Mouse (Mus musculus) monocyte, adult 5-6 weeks (primary cell): ENCODE measurements around the gene Ralgapa1. TPM values are rescaled to one million over a fixed set of nuclear protein-coding genes. Genes with fewer than 3 reads are reported as not detected.
"Not testable (repeated sequence)": the region's sequence is repeated elsewhere in the genome, so short reads cannot be mapped to it uniquely, and the experiment has no call there.

Source experiments
- ATAC-seq: fragments of 153-309, 156-312 bp; replicated peaks from 2 replicates; pipeline ENCODE4 v1.8.0; 2017; ENCODE audit warnings: mild to moderate bottlenecking; ENCODE audit not compliant: low TSS enrichment, insufficient number of reproducible peaks, severe bottlenecking, poor library complexity, low FRiP score
- total RNA-seq: library from RNA; stranded (forward); fragments of 200-1000, 200-491, 200-594 nt; gene quantifications from 3 replicates; pipeline ENCODE4 v1.2.3, GENCODE M21; 2017

Ralgapa1 gene
- total RNA-seq, 1 experiment from 2014 or later, result 27.0 TPM

DNA sequence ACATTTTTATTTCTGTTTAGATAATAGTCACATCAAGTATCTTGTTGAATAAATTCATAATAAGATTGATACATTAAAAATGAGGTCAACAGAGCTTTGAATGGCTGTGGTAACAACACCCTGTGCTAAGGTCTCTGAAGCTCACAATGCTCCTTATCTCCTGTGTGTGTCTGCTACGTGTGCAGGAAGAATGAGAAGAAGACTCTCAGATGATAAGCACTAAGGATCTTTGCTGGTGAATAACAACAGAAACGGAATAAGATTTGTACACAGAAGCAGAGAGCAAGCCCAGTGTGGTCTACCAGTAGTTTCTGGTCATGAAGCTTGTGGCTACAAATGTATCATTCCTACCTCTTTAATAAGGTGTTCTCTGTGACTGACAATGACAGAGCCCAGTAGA lies 210.2 kb downstream of the Ralgapa1 start:
- ATAC-seq, result no peak

DNA sequence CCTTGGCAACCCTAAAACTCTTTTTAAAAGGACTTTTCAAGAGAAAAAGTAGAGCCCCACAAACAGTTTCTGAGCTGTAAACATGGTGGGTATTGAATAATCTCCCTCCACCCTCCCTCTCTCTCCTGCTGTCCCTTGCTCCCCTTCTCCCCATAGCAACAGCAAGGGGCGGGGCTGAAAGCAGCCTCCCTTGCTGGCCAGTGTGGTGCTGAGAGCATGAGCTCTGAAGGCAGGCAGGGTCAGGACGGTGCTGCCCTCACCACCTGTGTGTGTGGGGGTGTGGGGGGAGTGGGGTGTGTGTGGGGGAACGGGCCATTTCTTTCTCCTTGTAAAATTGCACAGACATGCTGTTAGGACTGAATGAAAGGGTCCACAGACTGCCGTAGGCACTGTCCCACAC lies 213.1 kb downstream of the Ralgapa1 start:
- ATAC-seq, result no peak

DNA sequence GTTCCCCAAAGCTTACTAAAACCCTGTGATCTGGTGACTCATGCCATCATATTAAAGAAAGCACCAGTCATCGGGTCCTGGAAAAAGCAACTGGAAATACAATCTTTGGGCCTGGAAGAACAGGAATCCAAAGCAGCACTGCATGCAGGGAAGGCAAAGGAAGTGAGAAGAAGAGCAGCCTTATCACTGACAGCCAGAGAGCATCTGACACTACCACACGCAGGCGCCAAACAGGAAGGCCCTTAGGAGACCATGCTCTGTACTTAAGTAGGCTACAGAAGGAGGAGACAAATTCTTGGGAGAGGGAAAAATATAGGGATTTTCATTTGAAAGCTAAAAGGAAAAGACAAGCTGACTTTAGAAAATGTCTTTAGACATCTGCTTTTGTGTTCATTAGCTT lies 216.6 kb downstream of the Ralgapa1 start:
- no peak for ATAC-seq

DNA sequence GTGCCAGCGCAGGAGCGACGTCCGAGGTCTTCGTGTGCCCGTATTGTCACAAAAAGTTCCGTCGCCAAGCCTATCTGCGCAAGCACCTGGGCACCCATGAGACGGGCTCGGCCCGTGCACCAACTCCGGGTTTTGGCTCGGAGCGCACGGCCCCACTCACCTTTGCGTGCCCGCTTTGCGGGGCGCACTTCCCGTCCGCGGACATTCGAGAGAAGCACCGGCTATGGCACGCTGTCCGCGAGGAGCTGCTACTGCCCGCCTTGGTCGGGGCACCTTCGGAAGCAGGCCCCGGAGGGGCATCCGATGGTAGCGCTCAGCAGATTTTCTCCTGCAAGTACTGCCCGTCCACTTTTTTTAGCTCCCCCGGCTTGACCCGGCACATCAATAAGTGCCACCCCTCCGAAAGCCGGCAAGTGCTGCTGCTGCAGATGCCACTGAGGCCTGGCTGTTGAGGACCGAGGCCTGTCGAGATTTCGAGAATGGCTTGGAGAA lies 220.4 kb downstream of the Ralgapa1 start:
- ATAC-seq, result no peak

DNA sequence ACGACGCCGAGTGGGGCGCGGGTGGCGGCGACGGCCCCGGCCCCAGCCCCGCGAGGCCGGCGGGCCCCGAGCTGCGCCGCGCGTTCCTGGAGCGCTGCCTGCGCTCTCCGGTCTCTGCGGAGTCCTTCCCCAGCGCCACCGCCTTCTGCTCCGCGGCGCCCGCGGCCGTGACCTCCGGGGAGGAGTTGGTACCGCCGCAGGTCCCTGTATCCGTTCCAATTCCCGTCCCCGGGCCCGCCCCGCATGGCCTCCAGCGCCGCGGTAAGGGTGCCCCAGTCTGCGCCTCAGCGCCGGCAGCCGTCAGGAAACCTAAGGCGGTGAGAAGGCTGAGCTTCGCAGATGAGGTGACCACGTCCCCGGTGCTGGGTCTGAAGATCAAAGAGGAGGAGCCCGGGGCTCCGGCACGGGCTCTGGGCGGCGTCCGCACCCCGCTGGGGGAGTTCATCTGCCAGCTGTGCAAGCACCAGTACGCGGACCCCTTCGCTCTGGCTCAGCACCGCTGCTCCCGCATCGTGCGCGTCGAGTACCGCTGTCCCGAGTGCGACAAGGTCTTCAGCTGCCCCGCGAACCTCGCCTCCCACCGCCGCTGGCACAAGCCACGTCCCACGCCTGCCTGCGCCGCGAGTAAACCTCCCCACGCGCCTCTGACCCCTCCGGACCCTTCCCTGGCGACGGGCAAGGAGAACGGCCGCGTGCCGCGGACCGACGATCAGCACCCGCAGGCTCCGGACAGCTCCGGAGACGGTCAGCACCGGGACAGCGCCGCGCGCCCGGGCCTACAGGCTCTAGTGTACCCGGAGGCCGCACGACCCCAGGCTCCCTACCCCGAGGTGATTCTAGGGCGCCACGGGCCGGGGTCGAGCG lies 221.1 kb downstream of the Ralgapa1 start:
- ATAC-seq, result no peak

DNA sequence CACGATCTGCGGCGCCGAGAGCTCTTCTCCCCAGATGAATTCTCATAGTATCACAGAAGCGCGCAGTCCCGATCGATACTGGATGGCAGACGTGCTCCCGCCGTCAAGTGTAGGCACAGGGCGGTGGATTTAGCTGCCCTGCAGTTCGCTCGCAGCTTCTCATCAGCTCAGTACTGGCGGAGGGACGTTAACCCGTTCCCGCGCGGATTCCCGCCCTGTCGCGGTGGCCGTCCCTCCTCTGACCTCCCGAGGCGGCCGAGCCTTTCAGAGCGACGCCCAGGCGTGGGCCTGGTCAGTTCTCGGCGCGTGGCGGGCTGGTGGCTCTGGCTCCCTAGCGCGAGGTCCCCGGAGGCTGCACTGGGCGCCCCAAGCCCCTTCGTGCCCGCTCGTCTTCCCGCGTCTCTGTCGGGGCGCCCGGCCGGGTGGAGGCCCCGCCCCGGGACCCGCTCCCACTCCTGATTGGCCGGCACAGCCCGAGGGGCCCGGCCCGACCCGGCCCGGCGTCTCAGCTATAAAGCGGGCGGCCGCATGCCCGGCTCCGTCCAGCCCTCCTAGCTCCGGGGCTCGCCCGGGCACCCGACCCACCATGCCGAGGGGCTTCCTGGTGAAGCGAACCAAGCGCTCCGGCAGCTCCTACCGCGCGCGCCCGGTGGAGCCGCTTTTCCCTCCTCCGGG lies 221.9 kb downstream of the Ralgapa1 start, which contains the start of gene Insm2:
Insm2 (plus strand) TSS at position 541 of the 675 bp plus-strand sequence.
- ATAC-seq, result no peak

DNA sequence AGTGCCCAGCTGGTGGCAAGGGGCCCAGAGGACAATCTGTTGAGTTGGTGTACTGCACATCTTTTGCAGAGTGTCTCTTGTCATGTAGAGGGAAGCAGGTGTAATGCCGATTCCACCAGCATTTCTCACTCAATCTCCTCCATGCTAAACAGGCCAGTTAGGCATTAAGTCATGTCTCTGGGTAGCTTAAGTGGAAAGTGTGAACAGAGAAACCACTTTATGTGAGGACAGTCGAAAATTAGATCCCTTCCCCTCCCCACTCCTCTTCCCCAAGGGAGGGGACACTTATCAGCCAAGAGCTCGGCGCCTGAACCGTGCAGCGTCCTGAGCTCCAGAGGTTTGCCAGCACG lies 222.5 kb downstream of the Ralgapa1 start:
- ATAC-seq, result no peak

DNA sequence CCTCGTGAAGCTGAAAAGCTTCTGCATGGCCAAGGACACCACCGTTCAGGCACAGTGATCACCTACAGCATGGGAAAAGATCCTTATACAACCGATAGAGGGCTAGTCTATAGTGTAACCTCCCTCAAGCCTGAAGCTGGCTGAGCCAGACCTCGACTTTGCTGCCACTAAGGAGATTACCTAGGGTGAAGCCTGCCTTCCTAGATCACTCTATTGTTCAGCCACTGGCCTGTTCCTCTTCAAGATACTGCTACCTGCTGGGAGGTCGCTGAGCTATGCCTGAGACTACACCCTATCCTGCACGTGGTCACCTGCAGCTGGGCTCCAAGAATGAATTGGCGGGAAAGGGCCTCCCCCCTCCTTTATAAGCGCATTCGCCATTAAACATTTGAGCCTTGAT lies 234.0 kb downstream of the Ralgapa1 start:
- ATAC-seq, result not testable (repeated sequence)

DNA sequence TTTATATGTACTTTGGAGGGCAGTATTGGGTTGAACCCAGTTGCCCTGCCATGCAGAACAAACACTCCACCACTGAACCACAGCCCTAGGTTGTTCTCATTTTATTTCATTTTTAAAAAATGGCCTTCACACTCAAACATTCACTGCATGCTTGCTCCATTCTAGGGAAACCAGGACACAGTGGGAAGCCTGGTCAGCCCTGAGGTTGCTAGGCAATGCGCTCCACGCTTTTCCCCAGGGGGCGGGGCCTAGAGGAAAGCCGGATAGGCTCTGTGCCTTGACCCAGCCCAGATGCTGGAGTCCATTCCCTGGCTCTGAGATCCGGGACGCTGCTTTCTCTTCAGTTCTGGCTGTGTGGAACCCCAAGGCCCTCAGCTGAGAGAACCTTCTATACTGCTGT lies 247.2 kb downstream of the Ralgapa1 start:
- ATAC-seq, result no peak

DNA sequence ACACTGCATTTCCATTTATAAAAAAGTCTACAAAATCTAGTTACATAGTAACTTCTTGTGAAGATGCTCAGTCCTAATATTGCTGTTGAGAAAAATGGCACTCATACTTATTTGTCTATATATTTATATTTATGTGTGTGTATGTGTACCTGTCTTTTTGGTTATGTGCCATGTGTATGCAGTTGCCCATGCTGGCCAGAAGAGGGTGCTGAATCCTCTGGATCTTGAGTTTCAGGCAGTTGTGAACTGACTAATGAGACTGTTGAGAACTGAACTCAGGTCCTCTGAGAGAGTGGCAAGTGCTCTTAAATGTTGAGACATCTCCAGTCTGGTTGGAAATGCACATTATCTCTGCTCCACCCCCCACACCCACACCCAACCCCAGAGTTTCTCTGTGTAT lies 247.9 kb downstream of the Ralgapa1 start:
- no peak for ATAC-seq

DNA sequence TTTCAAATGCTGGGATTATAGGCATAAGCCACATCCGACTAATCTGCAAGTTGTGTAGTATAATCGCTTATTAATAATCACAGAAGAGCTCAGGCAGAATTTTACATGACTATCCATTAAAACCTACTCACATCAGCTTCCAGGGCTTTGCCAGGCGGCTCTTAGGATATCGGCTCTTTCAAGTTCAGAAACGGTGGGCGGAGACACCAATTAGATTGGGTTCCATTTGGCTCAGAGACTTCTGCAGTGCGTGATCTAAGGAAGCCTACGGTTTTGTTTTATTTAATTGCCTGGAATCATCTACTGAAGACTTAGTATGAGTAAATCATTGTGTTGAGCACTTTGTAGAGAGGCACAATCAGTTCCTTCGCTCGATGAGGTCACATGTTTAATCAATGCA lies 249.3 kb downstream of the Ralgapa1 start:
- no peak for ATAC-seq

DNA sequence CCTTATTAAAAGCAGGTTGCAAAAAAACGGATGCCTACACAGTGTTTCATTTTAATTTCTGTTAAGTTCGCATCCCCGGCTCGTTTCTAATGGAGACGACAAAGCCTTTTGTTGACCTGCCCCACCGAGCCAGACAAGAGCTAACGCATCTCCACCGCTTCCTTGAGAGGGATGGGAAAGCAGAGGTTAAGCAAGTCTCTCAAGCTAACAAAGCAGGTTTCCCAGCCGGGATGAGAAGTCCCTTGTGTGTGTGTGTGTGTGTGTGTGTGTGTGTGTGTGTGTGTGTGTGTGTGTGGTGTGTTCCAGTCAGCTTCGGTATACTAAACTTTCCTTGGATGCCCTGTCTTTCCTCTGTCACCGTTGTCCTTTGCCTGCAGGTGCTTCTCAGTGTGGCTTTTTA lies 249.8 kb downstream of the Ralgapa1 start:
- no peak for ATAC-seq

DNA sequence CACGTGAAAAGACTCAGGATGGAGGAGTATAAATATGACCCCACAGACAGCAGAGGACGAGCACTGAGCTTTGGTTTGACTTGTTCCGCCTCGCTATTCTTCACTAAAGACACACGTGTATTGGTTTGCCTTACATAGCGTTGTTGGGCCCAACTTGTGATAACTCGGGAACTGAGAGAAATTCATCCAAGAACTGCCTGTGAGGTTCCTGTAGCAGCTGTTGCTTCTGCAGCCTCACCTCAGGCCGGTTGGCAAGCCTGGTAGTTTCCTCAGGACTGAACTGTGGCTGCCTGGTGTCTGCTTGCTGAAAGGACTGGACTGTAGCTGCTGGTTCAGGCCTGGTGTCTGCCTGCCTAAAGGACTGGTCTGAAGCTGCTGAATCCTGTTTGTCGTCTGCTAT lies 250.3 kb downstream of the Ralgapa1 start:
- ATAC-seq, result no peak

DNA sequence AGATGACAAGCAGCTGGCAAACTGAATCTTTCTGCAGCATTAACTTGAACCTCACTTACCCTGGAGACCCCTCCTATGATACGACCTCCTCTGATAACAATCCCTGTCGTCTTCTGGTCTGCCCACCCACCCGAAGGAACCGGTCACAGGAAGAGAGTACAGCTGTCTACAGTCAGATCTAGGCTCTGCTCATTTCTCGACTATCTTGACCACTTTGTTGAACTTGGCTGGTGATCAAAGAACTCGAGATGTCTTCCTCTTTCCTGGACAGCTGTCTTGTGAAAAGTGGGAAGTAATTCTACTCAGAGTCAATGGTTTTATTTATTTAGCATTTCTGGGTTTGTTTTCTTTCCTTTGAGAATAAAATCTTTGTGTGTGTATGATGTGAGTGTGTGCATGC lies 251.3 kb downstream of the Ralgapa1 start:
- ATAC-seq, result no peak

DNA sequence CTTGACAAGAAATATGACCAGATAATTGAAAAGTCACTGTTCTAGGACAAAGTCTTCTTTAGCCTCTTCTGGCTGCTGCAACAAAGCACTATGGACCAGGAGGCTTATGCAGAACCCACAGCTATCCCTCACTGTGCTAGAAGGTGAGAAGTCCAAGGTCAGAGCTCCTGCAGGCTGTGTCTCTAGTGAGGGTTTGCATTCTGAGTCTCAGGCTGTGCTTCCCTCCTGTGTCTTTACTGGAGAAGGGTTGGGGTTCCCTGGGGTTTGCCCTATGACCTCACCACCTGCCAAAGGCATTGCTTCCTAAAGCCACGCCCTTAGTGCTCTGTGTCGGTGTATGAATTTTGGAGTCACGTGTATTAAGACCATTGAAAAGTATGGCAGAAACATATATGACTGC lies 252.5 kb downstream of the Ralgapa1 start:
- no peak for ATAC-seq

DNA sequence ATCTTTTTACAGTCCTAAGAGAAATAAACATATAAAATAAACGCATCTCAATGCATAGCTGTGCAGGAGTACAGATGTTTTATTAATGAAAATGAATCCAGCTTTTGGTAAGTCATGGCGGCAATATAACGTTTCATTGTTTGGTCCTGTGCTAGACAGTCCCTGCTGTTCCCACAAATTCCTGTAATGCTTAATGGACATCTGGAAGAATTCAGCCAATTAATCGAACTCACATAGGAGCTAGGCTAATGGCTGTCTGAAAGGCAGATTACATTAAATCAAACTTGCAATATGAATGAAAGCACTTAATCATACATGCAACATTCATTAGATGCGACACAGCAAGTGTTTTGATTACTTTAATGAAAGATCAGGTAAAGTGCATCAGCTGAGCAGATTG lies 254.1 kb downstream of the Ralgapa1 start:
- ATAC-seq, result no peak

DNA sequence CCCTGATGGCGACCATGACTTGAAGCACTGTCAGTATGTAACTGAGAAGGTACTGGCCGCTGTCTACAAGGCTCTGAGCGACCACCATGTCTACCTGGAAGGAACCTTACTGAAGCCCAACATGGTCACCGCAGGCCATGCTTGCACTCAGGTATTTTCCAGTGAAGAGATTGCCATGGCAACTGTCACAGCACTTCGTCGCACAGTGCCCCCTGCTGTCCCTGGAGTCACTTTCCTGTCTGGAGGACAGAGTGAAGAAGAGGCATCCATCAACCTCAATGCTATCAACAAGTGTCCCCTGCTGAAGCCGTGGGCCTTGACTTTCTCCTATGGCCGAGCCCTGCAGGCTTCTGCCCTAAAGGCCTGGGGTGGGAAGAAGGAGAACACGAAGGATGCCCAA lies 255.1 kb downstream of the Ralgapa1 start:
- no peak for ATAC-seq

DNA sequence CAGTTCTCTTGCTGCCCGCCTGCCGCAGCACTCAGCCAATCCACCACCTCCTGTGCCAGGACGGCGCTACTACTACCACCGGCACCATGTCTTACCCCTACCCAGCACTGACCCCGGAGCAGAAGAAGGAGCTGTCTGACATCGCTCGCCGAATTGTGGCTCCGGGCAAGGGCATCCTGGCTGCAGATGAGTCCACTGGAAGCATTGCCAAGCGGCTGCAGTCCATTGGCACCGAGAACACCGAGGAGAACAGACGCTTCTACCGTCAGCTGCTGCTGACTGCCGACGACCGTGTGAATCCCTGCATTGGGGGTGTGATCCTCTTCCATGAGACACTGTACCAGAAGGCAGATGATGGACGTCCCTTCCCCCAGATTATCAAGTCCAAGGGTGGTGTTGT lies 255.8 kb downstream of the Ralgapa1 start, which contains the start of gene Aldoart2:
Aldoart2 (plus strand) TSS at position 34 of the 400 bp plus-strand sequence.
- ATAC-seq, result no peak

DNA sequence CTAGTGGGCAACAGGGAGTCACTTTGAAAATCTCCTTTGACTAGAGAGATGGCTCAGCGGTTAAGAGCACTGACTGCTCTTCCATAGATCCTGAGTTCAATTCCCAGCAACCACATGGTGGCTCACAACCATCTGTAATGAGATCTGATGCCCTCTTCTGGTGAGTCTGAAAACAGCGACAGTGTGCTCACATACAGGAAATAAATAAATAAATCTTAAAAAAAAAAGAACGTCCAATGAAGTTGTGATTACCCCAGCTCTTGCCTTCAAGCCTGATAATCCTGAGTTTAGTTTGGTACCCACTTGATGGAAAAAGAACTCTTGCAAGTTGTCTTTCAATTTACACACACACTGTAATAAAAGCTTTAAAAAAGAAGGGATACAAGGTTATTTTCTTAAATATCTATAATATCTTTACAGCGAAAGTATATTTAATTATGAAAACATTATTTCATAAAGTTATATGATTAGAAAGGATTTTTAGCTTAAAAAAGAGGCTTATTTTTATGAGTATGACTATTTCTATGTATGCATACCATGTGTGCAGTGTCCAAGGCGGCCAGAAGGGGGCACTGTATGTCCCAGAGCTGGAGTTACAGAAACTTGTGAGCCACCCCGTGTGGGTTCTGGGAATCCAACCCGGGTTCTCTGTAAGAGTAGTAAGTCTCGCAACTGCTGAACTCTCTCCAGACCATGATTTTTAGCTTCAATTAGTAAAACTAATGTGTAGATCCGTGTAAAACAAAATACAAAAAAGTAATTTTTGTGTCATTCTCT lies 256.6 kb downstream of the Ralgapa1 start:
- ATAC-seq, result no peak
